Mouse (Mus musculus) stomach, postnatal 0 days (tissue): Measurements from ENCODE around the gene Me3.

Experiments
- CTCF ChIP-seq: IDR thresholded peaks from 2 replicates; pipeline ENCODE4 v1.5.1; 2016; ENCODE audit warnings: antibody characterized with exemption, low read depth, mild to moderate bottlenecking, moderate library complexity
- EP300 ChIP-seq: optimal IDR thresholded peaks from 2 replicates; pipeline ENCODE3; 2016; ENCODE audit warnings: antibody characterized with exemption

DNA sequence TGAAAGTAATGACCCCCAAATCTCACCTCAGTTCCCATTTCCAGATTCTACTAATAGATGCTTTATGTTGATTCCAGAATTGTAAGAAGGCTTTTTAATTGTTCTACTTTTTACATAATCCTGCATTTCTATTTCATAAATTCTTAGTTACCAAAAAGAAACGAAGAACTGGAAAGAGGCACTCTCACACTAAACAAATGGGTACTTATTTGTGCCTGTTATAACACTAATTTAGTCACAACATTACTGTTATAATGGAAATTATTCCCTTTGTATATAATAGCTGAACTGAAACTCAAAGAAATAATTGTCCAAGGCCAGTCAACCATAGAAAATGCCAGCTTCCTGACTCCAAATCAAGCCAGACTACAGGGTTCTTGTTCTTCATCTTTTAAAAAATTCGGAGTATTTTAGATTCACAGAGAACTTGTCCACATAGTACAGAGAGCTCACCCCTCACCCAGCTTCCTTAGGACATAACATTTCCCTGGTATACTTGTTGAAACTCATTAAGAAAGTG, 47.5 kb downstream of the Me3 start:
- TF ChIP-seq CTCF (no peak), EP300 (no peak)
